Comparison of ENCODE assay signal across 7 mouse cellular contexts in genomic region chr4:120380811-120381391, GRCm38 (mm10). TPM values are rescaled to one million over a fixed set of nuclear protein-coding genes. Genes with fewer than 3 reads are reported as not detected.
DNase-seq lines count a peak whose midpoint lies in the region; ATAC-seq and TF ChIP-seq lines count a peak whose summit lies in the region.

No protein-coding gene starts in this region.

- no peaks in the 10 kb centered on the region; the same call in 1 of the 2 replicates for H3K27me3 ChIP-seq in embryonic facial prominence, embryonic 11.5 days (ENCODE audit: control insufficient read depth, insufficient read depth, low read length)
- H3K27me3 ChIP-seq in intestine, postnatal 0 days (replicated peaks; ENCODE audit: control insufficient read depth, insufficient read depth, low read length) = no peaks in the 10 kb centered on the region
- H3K27me3 ChIP-seq in midbrain, embryonic 11.5 days (ENCODE audit: control insufficient read depth, insufficient read depth, low read length) = no peaks in the 10 kb centered on the region; the same call in 1 of the 2 replicates
- no peaks in the 10 kb centered on the region; the same call in 1 of the 2 replicates for H3K27me3 ChIP-seq in small intestine, adult 2 months (ENCODE audit: control insufficient read depth, insufficient read depth, low read length)

- H3K4me1 ChIP-seq in embryonic facial prominence, embryonic 11.5 days (ENCODE audit: control insufficient read depth, insufficient read depth, low read length) = no peaks in the 10 kb centered on the region
- no peaks in the 10 kb centered on the region for H3K4me1 ChIP-seq in intestine, postnatal 0 days (replicated peaks; ENCODE audit: control insufficient read depth, insufficient read depth, low read length)
- 0 out of 2 replicates have a peak, but pooled peaks cover 2% of the 10 kb centered on the region for H3K4me1 ChIP-seq in midbrain, embryonic 11.5 days (ENCODE audit: control insufficient read depth, insufficient read depth, low read length)
- H3K4me1 ChIP-seq in small intestine, adult 2 months (ENCODE audit: control insufficient read depth, insufficient read depth, insufficient read length, low read length) = peaks cover 2% of the 10 kb centered on the region

- no peak overlapping the region for H3K9ac ChIP-seq in embryonic facial prominence, embryonic 11.5 days (replicated peaks; ENCODE audit: low read length)
- H3K9ac ChIP-seq in intestine, postnatal 0 days (ENCODE audit: low read depth, low read length) = no peak overlapping the region
- H3K9ac ChIP-seq in midbrain, embryonic 11.5 days (ENCODE audit: low read length) = no peak overlapping the region

- peak; percentile 65; the same call in 1 of the 2 replicates for ATAC-seq in embryonic facial prominence, embryonic 11.5 days (replicated peaks; ENCODE audit: insufficient number of reproducible peaks, low FRiP score, low TSS enrichment, low read depth)
- peak; percentile 66 for ATAC-seq in intestine, postnatal 0 days
- ATAC-seq in midbrain, embryonic 11.5 days (ENCODE audit: low FRiP score) = peak; percentile 75

- WGBS in embryonic facial prominence, embryonic 11.5 days = 12% methylated on average over 7 of the region's 7 CpGs
- 8% methylated on average over 7 of the region's 7 CpGs for WGBS in intestine, postnatal 0 days
- 9% methylated on average over 7 of the region's 7 CpGs for WGBS in midbrain, embryonic 11.5 days
- 8% methylated on average over 7 of the region's 7 CpGs for WGBS in small intestine, adult 2 months

- no peak overlapping the region for H3K27ac ChIP-seq in embryonic facial prominence, embryonic 11.5 days (replicated peaks; ENCODE audit: low read depth, low read length)
- no peak overlapping the region for H3K27ac ChIP-seq in intestine, postnatal 0 days (ENCODE audit: low read depth, low read length)
- no peak overlapping the region for H3K27ac ChIP-seq in midbrain, embryonic 11.5 days (ENCODE audit: low read depth, low read length)
- 0 out of 2 replicates have a peak overlapping the region, but pooled peaks have one; percentile 22 for H3K27ac ChIP-seq in small intestine, adult 2 months (ENCODE audit: insufficient read depth, low read depth, low read length)

- H3K4me2 ChIP-seq in embryonic facial prominence, embryonic 11.5 days (ENCODE audit: low read depth, low read length) = no peak overlapping the region
- H3K4me2 ChIP-seq in intestine, postnatal 0 days (replicated peaks; ENCODE audit: low read depth) = peak overlapping the region; percentile 50
- H3K4me2 ChIP-seq in midbrain, embryonic 11.5 days = no peak overlapping the region

- no peak overlapping the region for H3K4me3 ChIP-seq in embryonic facial prominence, embryonic 11.5 days (ENCODE audit: low read depth, low read length)
- H3K4me3 ChIP-seq in intestine, postnatal 0 days (ENCODE audit: low read depth, low read length) = peak overlapping the region; percentile 13; the same call in 1 of the 2 replicates
- no peak overlapping the region for H3K4me3 ChIP-seq in midbrain, embryonic 11.5 days (ENCODE audit: low read depth, low read length)
- H3K4me3 ChIP-seq in small intestine, adult 2 months (ENCODE audit: low read depth, low read length) = peak overlapping the region; percentile 29; the same call in 1 of the 2 replicates

- TF ChIP-seq POLR2A in small intestine, adult 2 months (IDR thresholded peaks at IDR 0.05; ENCODE audit: low read depth, low read length) = no peak

- intact Hi-C loops in left cerebral cortex, postnatal 4 days (cut with DNase I) = no loop called here

- H3K36me3 ChIP-seq in embryonic facial prominence, embryonic 11.5 days (replicated peaks; ENCODE audit: control insufficient read depth, insufficient read depth, low read depth, low read length) = no peaks in the 10 kb centered on the region
- H3K36me3 ChIP-seq in intestine, postnatal 0 days (ENCODE audit: control insufficient read depth, insufficient read depth) = no peaks in the 10 kb centered on the region
- no peaks in the 10 kb centered on the region for H3K36me3 ChIP-seq in midbrain, embryonic 11.5 days (ENCODE audit: control insufficient read depth, insufficient read depth, low read length)
- H3K36me3 ChIP-seq in small intestine, adult 2 months (ENCODE audit: control insufficient read depth, insufficient read depth, low read length) = no peaks in the 10 kb centered on the region

- peak; percentile 84 for DNase-seq in adrenal gland, postnatal 10 days
- peak; percentile 91 for DNase-seq in embryonic facial prominence, embryonic 11.5 days (ENCODE audit: low spot score)
- peak; percentile 99 for DNase-seq in heart, adult 11 months
- peak; percentile 66 for DNase-seq in left cerebral cortex, postnatal 4 days
- peak; percentile 96 for DNase-seq in midbrain, embryonic 11.5 days (ENCODE audit: low spot score, missing footprints)

- no peaks in the 10 kb centered on the region for H3K9me3 ChIP-seq in embryonic facial prominence, embryonic 11.5 days (replicated peaks; ENCODE audit: control insufficient read depth, low read length)
- no peaks in the 10 kb centered on the region for H3K9me3 ChIP-seq in intestine, postnatal 0 days (ENCODE audit: control insufficient read depth)
- H3K9me3 ChIP-seq in midbrain, embryonic 11.5 days (ENCODE audit: control insufficient read depth, low read length) = no peaks in the 10 kb centered on the region

- peak; percentile 95 for TF ChIP-seq CTCF in intestine, postnatal 0 days (IDR thresholded peaks at IDR 0.05; ENCODE audit: low read depth)
- peak; percentile 48; the same call in 1 of the 2 replicates for TF ChIP-seq CTCF in small intestine, adult 2 months (IDR thresholded peaks at IDR 0.05; ENCODE audit: extremely low read depth, insufficient read length, insufficient replicate concordance, low read depth, low read length)

RNA-seq across cellular contexts. Expression of gene Scmh1, which starts 24.2 kb away (rescaled TPM):
- 10 to 100 TPM; 40.3 to 47.3 TPM for total RNA-seq in adrenal gland, postnatal 10 days (2021)
- 27.2 and 31.4 TPM in 2 replicates for polyA plus RNA-seq in embryonic facial prominence, embryonic 11.5 days (2014; fragmentation: Nextera tagmentation; extraction: Ambion mirVana)
- 19.8 and 21.8 TPM in 2 replicates for polyA plus RNA-seq in intestine, postnatal 0 days (2015; fragmentation: Nextera tagmentation; extraction: Ambion mirVana)
- 100 to 1,000 TPM; 126 to 134 TPM for total RNA-seq in left cerebral cortex, postnatal 4 days (2021)
- 41.1 and 44.8 TPM in 2 replicates for polyA plus RNA-seq in midbrain, embryonic 11.5 days (2014; fragmentation: Nextera tagmentation; extraction: Ambion mirVana)
- 6.5 and 10.6 TPM in 2 replicates for polyA plus RNA-seq in small intestine, adult 2 months (2012; rRNA removed)

Comparison
In these comparisons a context has a peak if more than half of its experiments do, and no peak if none do; other contexts are left out.
1. H3K4me3 ChIP-seq: peak in intestine, postnatal 0 days (single experiment) and small intestine, adult 2 months (single experiment); none in embryonic facial prominence, embryonic 11.5 days (single experiment) and midbrain, embryonic 11.5 days (single experiment).
2. Peak in every context shown above with its lines, with median percentiles within 50 percentile points of each other: DNase-seq and ATAC-seq.